In the genomic region with DNA sequence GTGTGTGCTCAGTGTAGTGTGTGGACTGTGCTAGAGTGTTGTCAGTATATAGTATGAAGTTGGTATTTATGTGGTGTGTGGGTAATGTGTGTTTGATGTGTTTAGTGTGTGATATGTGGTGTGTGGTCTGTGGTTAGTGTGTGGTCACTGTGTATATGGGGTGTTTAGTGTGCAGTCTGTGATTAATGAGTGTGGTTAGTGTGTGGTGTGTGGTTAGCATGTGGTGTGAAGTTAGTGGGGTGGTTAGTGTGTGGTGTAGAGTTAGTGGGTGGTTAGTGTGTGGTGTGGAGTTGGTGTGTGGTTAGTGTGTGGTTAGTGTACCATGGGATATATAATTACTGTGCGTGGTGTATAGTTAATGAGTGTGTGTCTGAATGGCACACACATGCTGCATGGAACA, we compare ENCODE assay signal across 31 mouse cellular contexts. TPM values are rescaled to one million over a fixed set of nuclear protein-coding genes. Genes with fewer than 3 reads are reported as not detected.
DNase-seq lines count a peak whose midpoint lies in the region; ATAC-seq lines count a peak whose summit lies in the region.
"Had no signal": no experiment of that assay in that cellular context is flagged by ENCODE, and none has a peak within 500 bp of the region (broad histone marks: within the 10 kb centered on the region; RNA-seq: fewer than 3 reads in every experiment).

No protein-coding gene starts in this region.

- H3K9me3 ChIP-seq in forebrain, embryonic 12.5 days: peaks cover 7% of the 10 kb centered on the region; the same call in 1 of the 2 replicates
- H3K9me3 ChIP-seq in forebrain, embryonic 11.5 days (ENCODE audit: control insufficient read depth, low read length): no peaks in the 10 kb centered on the region; the same call in 1 of the 2 replicates
- H3K9me3 ChIP-seq: heart, embryonic 15.5 days; neural tube, embryonic 15.5 days had no signal

- no peak for DNase-seq in forebrain, embryonic 11.5 days (ENCODE audit: low spot score)
- DNase-seq in natural killer cell, adult 2 months (ENCODE audit: low spot score in 2 of 2): peak; percentile 21 to 38
- no peak for DNase-seq in B cell, adult 2 months
- DNase-seq: adrenal gland, postnatal 14 days; cerebellum, adult 11 months; cerebellum, adult 9-10 months; gastrocnemius, postnatal 14 days; kidney, adult 9 months; kidney, postnatal 10 days; layer of hippocampus, adult 9-11 months; liver, postnatal 0 days; lung, postnatal 4 days; midbrain, embryonic 14.5 days; right cerebral cortex, postnatal 25 days; thymus, adult 18-20 months; thymus, postnatal 25 days had no signal

- H3K9ac ChIP-seq in forebrain, embryonic 12.5 days: 0 out of 2 replicates have a peak overlapping the region, but pooled peaks have one; percentile 3
- no peak overlapping the region for H3K9ac ChIP-seq in forebrain, embryonic 11.5 days (ENCODE audit: low read length)
- H3K9ac ChIP-seq: heart, embryonic 15.5 days; hindbrain, embryonic 12.5 days; limb, embryonic 12.5 days; liver, embryonic 12.5 days; liver, postnatal 0 days; neural tube, embryonic 15.5 days; stomach, embryonic 15.5 days had no signal

- no peaks in the 10 kb centered on the region for H3K36me3 ChIP-seq in forebrain, embryonic 12.5 days (replicated peaks)
- H3K36me3 ChIP-seq in forebrain, embryonic 11.5 days (ENCODE audit: control insufficient read depth, insufficient read depth, low read length): no peaks in the 10 kb centered on the region
- H3K36me3 ChIP-seq: hindbrain, embryonic 12.5 days; limb, embryonic 12.5 days; neural tube, embryonic 15.5 days had no signal

- no peak overlapping the region for H3K4me2 ChIP-seq in forebrain, embryonic 12.5 days
- H3K4me2 ChIP-seq in forebrain, embryonic 11.5 days (ENCODE audit: low read depth, low read length, severe bottlenecking): no peak overlapping the region
- H3K4me2 ChIP-seq: heart, embryonic 15.5 days; hindbrain, embryonic 12.5 days; limb, embryonic 12.5 days; liver, embryonic 12.5 days; neural tube, embryonic 15.5 days; stomach, embryonic 15.5 days had no signal

- H3K27ac ChIP-seq in forebrain, embryonic 12.5 days: no peak overlapping the region
- H3K27ac ChIP-seq in forebrain, embryonic 11.5 days (ENCODE audit: low read depth, low read length): no peak overlapping the region
- H3K27ac ChIP-seq: heart, embryonic 10.5 days; heart, embryonic 15.5 days; hindbrain, embryonic 12.5 days; limb, embryonic 12.5 days; liver, embryonic 12.5 days; neural tube, embryonic 15.5 days; stomach, embryonic 15.5 days had no signal

- H3K4me3 ChIP-seq in forebrain, embryonic 12.5 days (replicated peaks): no peak overlapping the region
- H3K4me3 ChIP-seq in forebrain, embryonic 11.5 days (ENCODE audit: low read depth, low read length): no peak overlapping the region
- H3K4me3 ChIP-seq: heart, embryonic 10.5 days; heart, embryonic 15.5 days; hindbrain, embryonic 12.5 days; limb, embryonic 12.5 days; liver, embryonic 12.5 days; neural tube, embryonic 15.5 days; stomach, embryonic 15.5 days had no signal

- WGBS in forebrain, embryonic 12.5 days: 100% methylated on average over 1 of the region's 1 CpGs
- WGBS in forebrain, embryonic 11.5 days: 87% methylated on average over 1 of the region's 1 CpGs

- no peak for ATAC-seq in forebrain, embryonic 12.5 days (ENCODE audit: low FRiP score)
- ATAC-seq in forebrain, embryonic 11.5 days (replicated peaks; ENCODE audit: low FRiP score): no peak
- ATAC-seq in common myeloid progenitor, adult 5-6 weeks (replicated peaks; ENCODE audit: low read depth, poor library complexity, severe bottlenecking): peak; percentile 30
- ATAC-seq in erythroblast, adult 5-6 weeks (replicated peaks; ENCODE audit: low FRiP score, poor library complexity, severe bottlenecking): 0 out of 2 replicates have a peak, but pooled peaks have one; percentile 20
- ATAC-seq in megakaryocyte-erythroid progenitor cell, adult 5-6 weeks (replicated peaks; ENCODE audit: low FRiP score, low TSS enrichment, poor library complexity, severe bottlenecking): no peak
- ATAC-seq: CD4-positive, CD25-positive, alpha-beta regulatory T cell, adult 4 months; forebrain, embryonic 14.5 days; intestine, postnatal 0 days; liver, embryonic 12.5 days; liver, postnatal 0 days had no signal

- H3K27me3 ChIP-seq in forebrain, embryonic 12.5 days: no peaks in the 10 kb centered on the region
- no peaks in the 10 kb centered on the region for H3K27me3 ChIP-seq in forebrain, embryonic 11.5 days (ENCODE audit: control insufficient read depth, insufficient read depth, low read length)
- H3K27me3 ChIP-seq: heart, embryonic 15.5 days; hindbrain, embryonic 12.5 days; limb, embryonic 12.5 days; neural tube, embryonic 15.5 days; stomach, embryonic 15.5 days had no signal

- H3K4me1 ChIP-seq in forebrain, embryonic 12.5 days: no peaks in the 10 kb centered on the region
- no peaks in the 10 kb centered on the region for H3K4me1 ChIP-seq in forebrain, embryonic 11.5 days (replicated peaks; ENCODE audit: control insufficient read depth, insufficient read depth, low read length)
- H3K4me1 ChIP-seq: hindbrain, embryonic 12.5 days; limb, embryonic 12.5 days; neural tube, embryonic 15.5 days; stomach, embryonic 15.5 days had no signal

RNA-seq across cellular contexts. Expression of a gene that starts 15.6 kb away (rescaled TPM):
- 25.8 and 38.1 TPM in 2 replicates for polyA plus RNA-seq in forebrain, embryonic 12.5 days (2016; fragmentation: Nextera tagmentation; extraction: Ambion mirVana)
- polyA plus RNA-seq in forebrain, embryonic 11.5 days (2014; fragmentation: Nextera tagmentation; extraction: Ambion mirVana): 28.2 and 30.8 TPM in 2 replicates
- total RNA-seq in common myeloid progenitor, adult 5-6 weeks (2017): 9.5 and 11.2 TPM in 2 replicates
- 2.5 and 2.7 TPM in 2 replicates for total RNA-seq in erythroblast, adult 5-6 weeks (2015; ENCODE audit: low replicate concordance)
- 2.8 and 7.0 TPM in 2 replicates for total RNA-seq in erythroblast, adult 5-6 weeks (2017; ENCODE audit: low replicate concordance)
- 7.3 and 9.4 TPM in 2 replicates for total RNA-seq in megakaryocyte-erythroid progenitor cell, adult 5-6 weeks (2014; fragmentation: Nextera tagmentation)
- total RNA-seq in megakaryocyte-erythroid progenitor cell, adult 5-6 weeks (2017): 8.0 and 9.0 TPM in 2 replicates

RNA-seq across cellular contexts. Expression of a gene that starts 21.4 kb away (rescaled TPM):
- 1.6 and 1.9 TPM in 2 replicates for polyA plus RNA-seq in forebrain, embryonic 12.5 days (2016; fragmentation: Nextera tagmentation; extraction: Ambion mirVana)
- polyA plus RNA-seq in forebrain, embryonic 11.5 days (2014; fragmentation: Nextera tagmentation; extraction: Ambion mirVana): 1.1 and 1.6 TPM in 2 replicates
- not detected in 2 replicates for total RNA-seq in common myeloid progenitor, adult 5-6 weeks (2017)
- total RNA-seq in erythroblast, adult 5-6 weeks (2015; ENCODE audit: low replicate concordance): not detected in 2 replicates
- not detected in 2 replicates for total RNA-seq in erythroblast, adult 5-6 weeks (2017; ENCODE audit: low replicate concordance)
- total RNA-seq in megakaryocyte-erythroid progenitor cell, adult 5-6 weeks (2014; fragmentation: Nextera tagmentation): not detected in 2 replicates
- total RNA-seq in megakaryocyte-erythroid progenitor cell, adult 5-6 weeks (2017): not detected in 2 replicates
- total RNA-seq: granulocyte monocyte progenitor cell, adult 5-6 weeks had no signal

RNA-seq across cellular contexts. Expression of a gene that starts 41.8 kb away (rescaled TPM):
- 256 and 266 TPM in 2 replicates for polyA plus RNA-seq in forebrain, embryonic 12.5 days (2016; fragmentation: Nextera tagmentation; extraction: Ambion mirVana)
- polyA plus RNA-seq in forebrain, embryonic 11.5 days (2014; fragmentation: Nextera tagmentation; extraction: Ambion mirVana): 193 and 215 TPM in 2 replicates
- 225 and 262 TPM in 2 replicates for total RNA-seq in common myeloid progenitor, adult 5-6 weeks (2017)
- 41.1 and 67.9 TPM in 2 replicates for total RNA-seq in erythroblast, adult 5-6 weeks (2015; ENCODE audit: low replicate concordance)
- total RNA-seq in erythroblast, adult 5-6 weeks (2017; ENCODE audit: low replicate concordance): 112 and 119 TPM in 2 replicates
- total RNA-seq in megakaryocyte-erythroid progenitor cell, adult 5-6 weeks (2014; fragmentation: Nextera tagmentation): 101 and 115 TPM in 2 replicates
- total RNA-seq in megakaryocyte-erythroid progenitor cell, adult 5-6 weeks (2017): 218 and 222 TPM in 2 replicates

Comparison
In these comparisons a context has a peak if more than half of its experiments do, and no peak if none do; other contexts are left out.
1. ATAC-seq: peak in common myeloid progenitor, adult 5-6 weeks (single experiment) and erythroblast, adult 5-6 weeks (single experiment); none in forebrain, embryonic 12.5 days (single experiment), forebrain, embryonic 11.5 days (single experiment) and megakaryocyte-erythroid progenitor cell, adult 5-6 weeks (single experiment).
2. DNase-seq: peak in natural killer cell, adult 2 months (2 of 2); none in forebrain, embryonic 11.5 days (single experiment) and B cell, adult 2 months (0 of 2).